Mouse (Mus musculus): ENCODE data around the gene Twf1.

Twf1 gene

GRCm38 (mm10) chr15:94589219-94590075, at the start of gene Twf1:
Gene Twf1 (minus strand): TSS chr15:94589889.
- DNase-seq (ENCODE audit: low spot score): peak; percentile 95

DNA sequence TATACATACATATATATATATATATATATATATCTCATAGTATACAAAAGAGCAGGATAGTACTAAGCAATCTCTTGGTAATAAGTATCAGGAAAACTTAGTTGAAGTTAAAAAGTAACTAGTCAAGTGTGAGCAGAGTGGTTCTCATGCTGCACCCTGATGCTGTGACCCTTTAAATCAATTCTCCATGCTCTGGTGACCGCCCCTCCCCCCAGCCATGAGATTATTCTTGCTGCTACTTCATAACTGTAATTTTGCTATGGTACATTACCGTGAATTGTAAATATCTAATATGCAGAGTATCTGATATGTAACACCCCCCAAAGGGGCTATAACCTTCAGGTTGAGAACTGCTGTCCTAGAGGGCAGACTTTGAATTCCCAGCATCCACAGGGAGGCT, 49.4 kb upstream of the Twf1 start:
- DNase-seq (ENCODE audit: low spot score): no peak

- DNase-seq (ENCODE audit: low spot score): no peak
Measured at GRCm38 (mm10) chr15:94638207-94638606, 48.5 kb upstream of the Twf1 start.

DNA sequence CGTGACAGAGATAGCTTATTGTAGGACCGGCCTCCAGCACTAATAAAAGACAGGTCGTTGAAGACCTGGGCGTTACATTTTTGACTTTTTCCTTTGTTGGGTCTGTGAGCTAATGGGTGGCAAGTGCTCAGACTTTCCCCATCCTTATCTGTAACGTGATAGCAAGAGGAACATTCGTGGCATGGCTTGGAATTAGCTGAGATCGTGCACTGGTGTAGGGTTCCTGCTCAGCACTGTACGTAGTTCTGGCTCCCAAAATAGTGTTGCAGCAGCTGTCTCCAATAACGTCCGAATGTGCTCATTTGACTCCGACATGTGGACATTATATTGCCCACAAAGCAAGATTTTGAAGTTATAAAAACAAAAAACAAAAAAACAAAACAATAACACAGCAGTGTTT, 44.8 kb upstream of the Twf1 start:
- DNase-seq (ENCODE audit: low spot score): no peak

DNA sequence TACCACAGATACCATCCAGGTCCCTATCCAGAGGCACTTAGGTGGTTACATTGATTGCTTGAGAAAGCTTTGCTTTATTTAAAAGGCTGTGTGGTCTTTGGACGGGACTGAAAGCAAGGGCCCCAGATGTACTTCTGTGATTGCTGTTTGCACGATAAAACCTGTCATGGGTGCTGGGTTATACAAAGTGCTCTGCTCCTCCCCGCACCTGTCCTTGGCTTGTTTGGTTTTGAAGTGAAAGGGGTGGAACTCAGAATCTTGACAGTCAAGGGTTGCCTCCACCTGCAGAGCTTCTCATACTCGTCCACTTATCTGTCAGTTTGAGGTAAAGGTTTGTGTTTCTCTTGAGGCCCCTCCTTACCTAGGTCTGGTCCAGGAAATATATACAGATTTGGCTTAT, 40.9 kb upstream of the Twf1 start:
- no peak for DNase-seq (ENCODE audit: low spot score)

DNA sequence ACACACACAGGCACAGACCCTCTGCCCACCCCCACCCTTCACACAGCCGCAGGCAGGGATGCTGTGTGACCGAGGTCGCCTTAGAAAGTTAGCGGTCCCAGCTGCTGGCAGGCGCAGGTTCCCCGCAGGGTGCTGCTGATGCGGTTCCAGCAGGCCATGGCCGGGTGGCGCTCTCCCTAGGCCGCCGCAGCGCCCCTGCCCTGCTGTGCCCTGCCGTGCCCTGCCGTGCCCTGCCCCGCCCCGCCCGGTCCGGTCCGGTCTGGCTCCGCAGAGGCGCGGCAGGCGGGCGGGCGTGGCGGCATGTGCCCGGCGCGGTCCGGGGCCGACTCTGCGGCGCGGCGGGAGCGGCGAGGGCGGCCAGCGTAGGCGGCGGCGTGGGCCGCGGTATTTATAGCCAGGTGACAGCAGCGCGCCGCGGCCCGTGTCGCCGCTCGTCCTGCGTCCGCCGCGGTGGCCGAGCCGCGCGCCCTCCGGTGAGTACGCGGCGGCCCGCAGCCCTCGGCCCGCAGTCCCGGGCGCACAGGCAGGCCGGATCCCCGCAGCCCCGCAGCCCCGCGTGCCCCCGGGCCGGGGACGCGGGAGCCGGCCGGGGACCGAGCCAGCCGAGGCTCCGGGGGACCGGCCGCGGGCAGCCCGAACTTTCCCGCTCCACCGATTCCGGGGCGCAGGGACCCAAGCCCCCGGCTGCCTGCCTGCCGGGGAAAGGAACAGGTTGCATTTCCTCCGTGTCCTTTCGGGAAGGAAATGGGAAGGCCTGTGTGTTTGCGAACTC, 39.3 kb upstream of the Twf1 start, which contains the start of gene Tmem117:
Tmem117 (plus strand) TSS at position 403 of the 772 bp plus-strand sequence.
- no peak for DNase-seq (ENCODE audit: low spot score)

DNA sequence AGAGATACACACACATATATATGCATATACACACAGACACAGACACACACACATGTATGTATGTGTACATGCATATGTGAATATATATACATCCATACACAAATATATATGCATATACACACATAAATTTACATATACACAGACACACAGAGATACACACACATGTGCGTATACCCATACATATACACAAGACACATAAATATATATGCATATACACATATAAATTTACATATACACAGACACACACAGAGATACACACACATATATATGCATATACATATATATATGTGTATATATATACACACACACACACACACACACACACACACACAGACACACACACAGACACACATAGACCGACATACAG, 38.8 kb upstream of the Twf1 start:
- DNase-seq (ENCODE audit: low spot score): no peak

- no peak for DNase-seq (ENCODE audit: low spot score)
Measured at GRCm38 (mm10) chr15:94620909-94621308, 31.2 kb upstream of the Twf1 start.

DNA sequence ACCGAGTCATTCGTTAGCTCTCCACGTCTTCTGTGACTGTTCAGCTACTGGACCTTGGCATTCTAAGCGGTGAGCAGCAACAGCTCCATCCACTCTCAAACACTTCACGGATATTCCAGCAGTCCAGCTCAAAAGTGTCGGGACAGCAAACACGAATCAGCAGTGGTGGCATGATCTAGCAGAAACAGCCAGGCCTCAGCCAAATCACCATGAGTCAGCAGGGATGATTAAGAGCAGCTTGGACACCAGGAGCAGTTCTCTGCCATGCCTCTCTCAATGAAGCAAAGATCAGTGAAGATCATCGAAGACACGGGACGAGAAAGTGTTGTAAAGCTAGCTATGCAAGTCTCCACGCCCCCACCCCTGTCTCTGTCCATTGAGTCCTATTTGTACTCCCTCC, 26.3 kb upstream of the Twf1 start:
- DNase-seq (ENCODE audit: low spot score): no peak

GRCm38 (mm10) chr15:94607768-94608167, 18.1 kb upstream of the Twf1 start:
- DNase-seq (ENCODE audit: low spot score): no peak

DNA sequence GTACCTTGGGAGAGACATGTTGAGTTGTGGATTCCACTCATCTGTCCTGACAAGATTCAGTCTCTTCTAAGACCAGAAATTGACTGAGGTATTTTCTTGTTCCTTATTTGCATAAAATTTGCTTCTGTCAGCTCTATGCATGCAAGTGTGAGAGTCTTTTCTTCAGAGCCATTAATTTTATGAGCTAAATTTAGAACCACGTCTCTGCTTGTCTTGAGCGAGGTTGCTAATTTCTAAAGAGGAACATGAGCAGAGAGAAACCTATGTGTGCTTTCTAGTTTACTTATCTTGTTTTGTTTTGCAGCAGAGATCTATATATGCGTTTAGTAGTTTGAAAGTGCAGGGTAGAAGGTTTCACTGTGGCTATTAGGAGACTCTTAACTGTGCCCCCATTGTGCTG, 12.8 kb upstream of the Twf1 start:
- DNase-seq (ENCODE audit: low spot score): no peak

- DNase-seq (ENCODE audit: low spot score): no peak
Measured at GRCm38 (mm10) chr15:94601339-94601738, 11.7 kb upstream of the Twf1 start.

DNA sequence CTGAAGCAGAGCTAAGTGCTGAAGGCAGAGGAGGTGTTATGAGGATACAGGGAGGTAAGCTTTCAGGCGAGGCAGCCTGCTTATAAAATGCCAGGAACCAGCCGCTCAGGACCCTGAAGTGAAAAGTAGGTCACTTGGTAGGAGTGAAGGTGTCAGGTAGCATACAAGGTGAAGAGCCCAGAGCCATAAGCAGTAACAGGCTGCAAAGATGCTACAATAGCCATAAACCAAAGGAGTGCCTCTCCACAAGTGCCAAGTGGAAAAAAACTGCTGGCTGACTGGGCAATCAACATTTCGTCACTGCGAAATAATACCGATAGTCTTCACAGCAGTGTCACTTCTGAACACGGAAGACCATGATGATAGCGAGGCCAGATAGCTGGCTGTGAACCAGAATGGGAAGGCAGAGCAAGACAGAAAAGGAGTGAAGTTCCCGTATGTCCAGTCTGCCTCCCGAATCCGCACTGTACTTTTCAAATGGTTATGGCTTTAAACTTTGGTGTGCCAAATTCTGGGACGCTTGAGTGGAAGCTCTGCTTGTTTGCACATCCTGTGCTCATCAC, 10.5 kb upstream of the Twf1 start:
- no peak for DNase-seq (ENCODE audit: low spot score)

GRCm38 (mm10) chr15:94593586-94593985, 3.9 kb upstream of the Twf1 start:
- DNase-seq (ENCODE audit: low spot score): no peak

- DNase-seq (ENCODE audit: low spot score): no peak
Measured at GRCm38 (mm10) chr15:94591356-94591755, 1.7 kb upstream of the Twf1 start.

DNA sequence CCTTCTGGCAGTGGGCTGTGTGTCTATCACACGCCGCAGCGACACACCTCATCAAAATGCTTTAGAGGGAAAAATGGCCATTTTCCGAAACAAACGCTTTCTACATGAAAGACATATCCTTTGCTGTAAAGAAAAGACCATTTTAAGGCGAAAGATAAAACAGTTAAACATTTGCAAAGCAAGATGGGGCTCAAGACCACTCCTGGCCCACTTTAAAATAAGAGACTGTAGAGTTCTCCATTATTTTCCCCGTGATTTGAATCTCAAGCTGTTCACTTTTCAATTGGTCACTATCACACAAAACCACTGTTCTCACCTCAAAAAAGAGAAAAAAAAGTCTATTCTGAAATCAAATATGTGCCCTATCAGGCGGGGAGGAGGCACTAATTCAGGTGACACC, 394 bp upstream of the Twf1 start:
- DNase-seq (ENCODE audit: low spot score): no peak

- DNase-seq (ENCODE audit: low spot score): no peak
Measured at GRCm38 (mm10) chr15:94587826-94588715, 1.6 kb downstream of the Twf1 start.

DNA sequence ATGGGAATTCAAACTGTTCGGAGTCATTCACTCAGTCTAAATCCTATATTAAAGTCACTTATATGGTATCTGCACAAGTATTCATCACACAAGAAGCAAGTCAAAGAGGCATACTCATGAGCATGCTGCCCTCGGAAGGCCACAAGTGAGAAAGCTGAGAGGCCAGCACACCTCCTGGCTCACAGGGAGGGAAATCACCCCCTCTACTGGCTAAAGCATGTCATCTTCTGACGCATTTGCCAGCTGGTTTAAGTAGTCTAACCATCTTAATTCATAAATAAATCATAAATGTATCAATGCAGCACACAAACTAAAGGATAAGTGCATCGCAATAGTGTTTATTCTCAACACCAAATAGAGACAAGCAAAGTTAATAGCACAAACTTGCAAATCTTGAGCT, 5.0 kb downstream of the Twf1 start:
- no peak for DNase-seq (ENCODE audit: low spot score)

DNA sequence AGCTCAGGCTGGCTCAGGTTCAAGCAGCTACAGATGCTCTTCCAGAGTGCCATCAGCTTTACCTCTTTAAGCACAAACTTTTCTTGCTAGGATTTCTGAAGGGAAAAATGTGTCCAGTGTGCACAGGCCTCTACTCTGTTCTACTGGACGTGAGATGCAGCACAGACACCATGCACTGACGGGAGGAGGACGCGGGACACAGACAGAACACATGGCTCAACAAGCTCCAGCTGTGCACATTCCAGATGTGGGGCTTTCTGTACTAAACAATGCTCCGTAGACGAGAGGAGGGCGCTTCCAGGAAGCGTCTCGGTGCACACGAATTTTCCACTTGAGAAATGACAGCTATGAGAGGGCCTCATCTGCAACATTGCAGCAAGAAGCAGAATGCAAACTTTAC, 6.5 kb downstream of the Twf1 start:
- no peak for DNase-seq (ENCODE audit: low spot score)

- no peak for DNase-seq (ENCODE audit: low spot score)
Measured at GRCm38 (mm10) chr15:94582000-94582593, 7.6 kb downstream of the Twf1 start.

GRCm38 (mm10) chr15:94574566-94575268, 15.0 kb downstream of the Twf1 start:
- DNase-seq (ENCODE audit: low spot score): no peak

Measured in spleen, adult 12 weeks (tissue).